Mouse (Mus musculus) lung, embryonic 15.5 days (tissue): ENCODE data around the gene Brd4. TPM values are rescaled to one million over a fixed set of nuclear protein-coding genes. Genes with fewer than 3 reads are reported as not detected.
A peak's percentile ranks its signal among the peaks of the same experiment; 100 is the strongest.

Source experiments
- ATAC-seq: fragments of 200-750 bp; cut with Nextera tagmentation; 2 replicates; pipeline ENCODE4 v1.8.0; 2017; ENCODE audit warnings: moderate number of reproducible peaks, borderline replicate concordance; ENCODE audit not compliant: low FRiP score, low TSS enrichment; ENCODE audit errors: extremely low read depth
- H3K27ac ChIP-seq: fragments of 300-500 bp; sonication (generic); 2 replicates; pipeline ENCODE4 v1.5.1; 2015; ENCODE audit warnings: moderate library complexity, mild to moderate bottlenecking, inconsistent platforms
- H3K27me3 ChIP-seq: fragments of 300-500 bp; sonication (generic); 2 replicates; pipeline ENCODE4 v1.6.1; 2015; ENCODE audit warnings: inconsistent platforms
- H3K36me3 ChIP-seq: fragments of 300-500 bp; sonication (generic); 2 replicates; pipeline ENCODE4 v1.6.1; 2015; ENCODE audit warnings: inconsistent platforms
- H3K4me1 ChIP-seq: fragments of 300-500 bp; sonication (generic); 2 replicates; pipeline ENCODE4 v1.6.1; 2015; ENCODE audit warnings: inconsistent platforms
- H3K4me2 ChIP-seq: fragments of 300-500 bp; sonication (generic); 2 replicates; pipeline ENCODE4 v1.6.1; 2015; ENCODE audit warnings: inconsistent platforms, mild to moderate bottlenecking, moderate library complexity
- H3K4me3 ChIP-seq: fragments of 300-500 bp; sonication (generic); 2 replicates; pipeline ENCODE4 v1.5.1; 2015; ENCODE audit warnings: mild to moderate bottlenecking, inconsistent platforms
- H3K9ac ChIP-seq: fragments of 300-500 bp; sonication (generic); 2 replicates; pipeline ENCODE4 v1.6.1; 2015; ENCODE audit warnings: inconsistent platforms
- H3K9me3 ChIP-seq: fragments of 300-500 bp; sonication (generic); 2 replicates; pipeline ENCODE4 v1.6.1; 2016; ENCODE audit warnings: inconsistent platforms
- WGBS: fragments of 180-500 bp; shearing (Covaris S2); methylation state at CpG from one replicate; pipeline ENCODE4 v1.1.7; 2015; 5-methylcytosine and 5-hydroxymethylcytosine counted together
- polyA plus RNA-seq: library from polyadenylated mRNA; unstranded; fragments of >200 nt; fragmentation: Nextera tagmentation; extraction: Ambion mirVana; gene quantifications from 2 replicates; pipeline ENCODE4 v1.2.1, GENCODE M21; 2015

Gene Brd4
- polyA plus RNA-seq, 1 experiment from 2014 or later, result 80.0 TPM

DNA sequence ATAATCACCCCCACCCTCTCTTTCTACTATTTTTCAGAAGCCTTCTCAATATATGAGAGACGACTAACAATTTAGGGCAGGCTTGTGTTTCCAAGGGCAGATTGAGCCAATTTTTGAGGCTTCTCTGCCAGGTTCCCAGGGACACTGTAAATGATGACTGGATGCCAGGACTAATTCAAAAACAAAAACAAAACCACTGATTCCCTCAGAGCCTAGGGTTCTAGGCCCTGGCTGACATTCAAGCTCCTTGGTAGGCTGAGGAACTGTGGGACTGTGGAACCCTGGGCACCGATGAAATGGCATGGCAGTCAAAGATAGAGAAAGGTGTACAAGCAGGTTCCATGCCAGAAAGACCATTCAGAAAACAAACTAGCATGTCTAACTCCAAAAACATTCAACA, 31.3 kb downstream of the Brd4 start:
- no peak for ATAC-seq
- Histone ChIP-seq H3K27me3 (no peaks in the 10 kb centered on the region), H3K36me3 (peaks cover 4% of the 10 kb centered on the region; the same call in 1 of the 2 replicates), H3K9me3 (no peaks in the 10 kb centered on the region), H3K4me1 (peaks cover 5% of the 10 kb centered on the region; the same call in 1 of the 2 replicates), H3K4me2 (no peak overlapping the region), H3K9ac (no peak overlapping the region), H3K4me3 (no peak overlapping the region), H3K27ac (no peak overlapping the region)
- 92% methylated on average over 2 of the region's 2 CpGs for WGBS

DNA sequence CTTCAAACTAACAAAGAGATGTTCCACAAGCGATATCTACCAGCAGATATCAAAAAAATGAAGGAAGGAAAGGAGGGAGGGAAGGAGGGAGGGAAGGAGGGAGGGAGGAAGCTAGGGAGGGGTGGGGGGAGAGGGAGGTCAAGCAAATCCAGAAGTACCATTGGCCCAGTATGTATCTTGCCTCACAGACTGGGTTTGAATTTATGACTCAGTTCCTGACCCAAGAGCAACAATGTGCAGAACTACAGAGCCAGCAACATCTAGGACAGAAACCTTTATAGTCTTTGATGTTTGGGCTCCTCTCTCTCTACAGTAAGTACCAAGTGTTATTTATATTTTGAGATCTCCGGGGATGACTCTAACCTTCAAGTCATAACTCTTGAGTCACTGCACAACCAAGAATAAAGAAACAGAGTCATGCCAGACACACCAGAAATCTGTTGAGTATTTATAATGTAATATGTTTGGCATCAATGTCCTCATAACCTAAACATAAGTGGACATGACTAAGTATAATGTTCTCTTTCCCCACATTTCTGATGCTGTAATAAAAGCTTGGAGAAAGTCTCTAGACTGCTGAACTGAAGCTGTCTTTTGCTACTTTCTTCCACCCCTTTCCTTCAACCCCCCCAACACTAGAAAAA, 32.6 kb downstream of the Brd4 start:
- Histone ChIP-seq H3K4me2 (no peak overlapping the region), H3K9ac (no peak overlapping the region), H3K36me3 (peaks cover 4% of the 10 kb centered on the region; the same call in 1 of the 2 replicates), H3K4me3 (no peak overlapping the region), H3K9me3 (no peaks in the 10 kb centered on the region), H3K27ac (no peak overlapping the region), H3K4me1 (peaks cover 8% of the 10 kb centered on the region), H3K27me3 (no peaks in the 10 kb centered on the region)
- 71% methylated on average over 2 of the region's 2 CpGs for WGBS
- ATAC-seq, result peak; percentile 75; the same call in 1 of the 2 replicates

DNA sequence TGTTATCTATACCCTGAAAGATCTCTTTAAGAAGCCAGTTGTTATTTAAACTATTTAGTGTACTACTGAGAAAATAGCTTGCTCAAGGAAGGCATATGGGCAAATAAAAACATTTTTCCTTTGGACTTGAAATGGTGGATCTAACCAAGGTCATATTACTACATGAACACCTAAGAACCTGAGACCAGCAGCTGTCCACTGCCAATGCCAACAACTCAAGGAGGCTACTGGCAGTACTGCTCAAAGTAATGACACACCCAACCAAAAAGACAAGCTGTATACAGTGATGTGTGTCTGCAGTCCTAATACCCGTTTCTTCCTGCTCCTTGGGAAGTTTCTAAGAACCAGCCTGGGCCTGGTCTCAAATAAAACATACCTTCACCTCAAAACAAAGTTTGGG, 34.5 kb downstream of the Brd4 start:
- no peaks in the 10 kb centered on the region for H3K9me3 ChIP-seq
- H3K27me3 ChIP-seq, result no peaks in the 10 kb centered on the region
- WGBS, result 100% methylated on average over 1 of the region's 1 CpGs
- H3K4me1 ChIP-seq, result peaks cover 21% of the 10 kb centered on the region
- H3K4me2 ChIP-seq, result no peak overlapping the region
- ATAC-seq, result no peak
- H3K4me3 ChIP-seq, result no peak overlapping the region
- peaks cover 4% of the 10 kb centered on the region; the same call in 1 of the 2 replicates for H3K36me3 ChIP-seq
- H3K9ac ChIP-seq, result no peak overlapping the region
- H3K27ac ChIP-seq, result no peak overlapping the region

DNA sequence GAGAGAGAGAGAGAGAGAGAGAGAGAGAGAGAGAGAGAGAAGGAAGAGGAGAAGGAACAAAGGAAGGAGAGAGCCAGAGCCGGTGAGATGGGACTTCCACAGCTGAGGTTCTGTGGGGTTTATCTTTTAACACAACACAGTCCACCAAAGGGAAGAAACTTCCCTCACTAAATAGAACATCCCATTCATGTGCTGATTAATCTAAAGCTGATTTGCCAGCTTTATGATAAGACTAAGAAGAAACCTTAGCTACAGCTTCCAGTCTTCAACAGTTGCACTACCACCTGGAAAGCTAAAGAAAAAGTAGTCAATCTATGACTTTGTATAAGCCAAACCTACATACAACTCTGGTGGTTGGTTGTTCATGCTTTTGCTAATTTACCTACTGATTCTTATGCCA, 36.3 kb downstream of the Brd4 start:
- H3K4me3 ChIP-seq, result no peak overlapping the region
- H3K36me3 ChIP-seq, result peaks cover 4% of the 10 kb centered on the region; the same call in 1 of the 2 replicates
- H3K9me3 ChIP-seq, result no peaks in the 10 kb centered on the region
- H3K27ac ChIP-seq, result no peak overlapping the region
- H3K4me2 ChIP-seq, result no peak overlapping the region
- H3K27me3 ChIP-seq, result no peaks in the 10 kb centered on the region
- no peak overlapping the region for H3K9ac ChIP-seq
- WGBS, result 100% methylated on average over 1 of the region's 1 CpGs
- H3K4me1 ChIP-seq, result peaks cover 19% of the 10 kb centered on the region
- no peak for ATAC-seq

DNA sequence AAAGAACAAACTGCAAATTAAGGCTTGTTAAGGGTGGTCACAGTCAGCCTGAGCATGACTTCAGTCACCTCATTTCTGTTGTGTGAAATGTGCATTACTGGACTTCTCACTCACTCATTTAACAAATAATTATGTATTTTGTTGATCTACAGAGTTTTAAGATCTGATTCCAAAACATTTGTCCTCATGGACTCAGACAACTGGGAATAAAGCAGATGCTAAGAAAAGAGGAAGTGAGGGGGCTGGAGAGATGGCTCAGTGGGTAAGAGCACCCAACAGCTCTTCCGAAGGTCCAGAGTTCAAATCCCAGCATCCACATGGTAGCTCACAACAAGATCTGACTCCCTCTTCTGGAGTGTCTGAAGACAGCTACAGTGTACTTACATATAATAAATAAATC, 36.9 kb downstream of the Brd4 start:
- 83% methylated on average over 1 of the region's 1 CpGs for WGBS
- Histone ChIP-seq H3K9ac (no peak overlapping the region), H3K9me3 (no peaks in the 10 kb centered on the region), H3K4me3 (no peak overlapping the region), H3K4me1 (peaks cover 17% of the 10 kb centered on the region), H3K27ac (no peak overlapping the region), H3K27me3 (no peaks in the 10 kb centered on the region), H3K4me2 (no peak overlapping the region), H3K36me3 (peaks cover 4% of the 10 kb centered on the region; the same call in 1 of the 2 replicates)
- ATAC-seq, result no peak

DNA sequence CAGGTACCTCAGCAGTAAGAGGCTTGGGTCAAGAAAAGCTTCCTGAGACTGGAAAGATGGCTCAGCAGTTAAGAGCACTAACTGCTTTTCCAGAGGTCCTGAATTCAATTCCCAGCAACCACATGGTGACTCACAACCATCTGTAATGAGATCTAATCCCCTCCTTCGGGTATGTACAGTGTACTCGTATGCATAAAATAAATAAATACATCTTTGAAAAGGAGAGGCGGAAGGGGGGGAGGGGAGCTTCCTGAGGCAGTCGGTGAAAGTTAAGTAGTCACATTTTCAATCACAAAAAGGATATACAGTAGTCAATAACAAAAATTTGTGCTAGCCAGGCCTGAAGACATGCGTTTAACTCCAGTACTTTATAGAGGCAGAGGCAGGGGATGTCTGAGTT, 38.4 kb downstream of the Brd4 start:
- H3K27ac ChIP-seq, result no peak overlapping the region
- 39% methylated on average over 5 of the region's 5 CpGs for WGBS
- H3K4me3 ChIP-seq, result no peak overlapping the region

DNA sequence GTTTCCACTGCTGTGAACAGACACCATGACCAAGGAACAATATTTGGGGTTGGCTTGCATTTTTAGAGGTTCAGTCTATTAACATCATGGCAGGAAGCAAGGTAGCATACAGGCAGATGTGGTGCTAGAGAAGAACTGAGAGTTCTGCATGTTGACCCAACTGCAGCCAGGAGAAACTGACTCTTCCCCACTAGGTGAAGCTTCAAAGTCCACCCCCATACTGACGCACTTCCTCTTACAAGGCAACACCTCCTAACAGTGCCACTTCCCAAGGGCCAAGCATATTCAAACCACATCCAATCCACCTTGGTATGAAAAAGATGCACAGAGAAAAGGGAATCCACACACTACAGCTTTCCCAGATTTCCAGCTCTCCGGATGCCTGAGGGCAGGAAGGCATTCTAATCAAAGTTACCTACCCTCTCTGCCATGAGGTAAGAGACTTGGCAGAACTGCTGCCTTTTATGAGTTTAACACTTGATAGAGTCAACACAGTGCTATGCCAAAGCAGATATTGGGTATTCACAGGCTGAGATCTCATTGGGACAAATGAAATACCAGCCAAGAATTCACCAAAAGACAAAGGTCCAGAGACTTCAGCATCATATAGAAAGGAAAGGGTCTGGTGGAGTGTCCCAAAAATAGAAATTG, 43.5 kb downstream of the Brd4 start:
- H3K9ac ChIP-seq, result no peak overlapping the region
- no peaks in the 10 kb centered on the region for H3K9me3 ChIP-seq
- H3K4me1 ChIP-seq, result peaks cover 5% of the 10 kb centered on the region
- H3K27me3 ChIP-seq, result no peaks in the 10 kb centered on the region
- no peak overlapping the region for H3K4me3 ChIP-seq
- H3K4me2 ChIP-seq, result no peak overlapping the region
- H3K36me3 ChIP-seq, result 0 out of 2 replicates have a peak, but pooled peaks cover 4% of the 10 kb centered on the region
- no peak; the same call in 1 of the 2 replicates for ATAC-seq
- no peak overlapping the region for H3K27ac ChIP-seq
- 85% methylated on average over 2 of the region's 2 CpGs for WGBS

More for the DNA sequence above, 38.4 kb downstream of the Brd4 start:
- Histone ChIP-seq H3K36me3 (peaks cover 8% of the 10 kb centered on the region; the same call in 1 of the 2 replicates), H3K9me3 (no peaks in the 10 kb centered on the region), H3K4me1 (peaks cover 17% of the 10 kb centered on the region), H3K4me2 (no peak overlapping the region), H3K27me3 (no peaks in the 10 kb centered on the region), H3K9ac (no peak overlapping the region)
- no peak for ATAC-seq

DNA sequence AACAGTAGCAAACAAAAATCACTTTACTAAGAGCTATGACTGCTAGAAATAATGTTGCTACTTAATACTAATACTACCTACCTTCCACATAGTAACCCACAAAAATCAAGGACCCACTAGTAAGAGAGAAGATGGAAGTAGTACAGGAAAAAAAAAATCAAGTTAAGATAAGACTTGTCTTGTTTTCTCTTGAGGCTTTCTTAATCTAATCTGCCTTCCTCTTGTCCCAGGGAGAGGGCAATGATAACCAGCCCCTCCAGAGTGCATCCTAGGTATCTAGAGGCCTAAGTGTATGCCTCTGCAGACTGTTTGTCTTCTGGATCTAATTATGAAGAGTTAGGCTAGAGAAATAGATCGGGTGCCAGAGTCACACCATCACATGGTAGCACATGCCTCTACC, 45.9 kb downstream of the Brd4 start:
- Histone ChIP-seq H3K9me3 (no peaks in the 10 kb centered on the region), H3K27me3 (no peaks in the 10 kb centered on the region), H3K4me3 (no peak overlapping the region), H3K27ac (no peak overlapping the region), H3K4me2 (no peak overlapping the region), H3K36me3 (0 out of 2 replicates have a peak, but pooled peaks cover 4% of the 10 kb centered on the region), H3K9ac (no peak overlapping the region), H3K4me1 (peaks cover 12% of the 10 kb centered on the region)
- ATAC-seq, result no peak
- 59% methylated on average over 1 of the region's 1 CpGs for WGBS

DNA sequence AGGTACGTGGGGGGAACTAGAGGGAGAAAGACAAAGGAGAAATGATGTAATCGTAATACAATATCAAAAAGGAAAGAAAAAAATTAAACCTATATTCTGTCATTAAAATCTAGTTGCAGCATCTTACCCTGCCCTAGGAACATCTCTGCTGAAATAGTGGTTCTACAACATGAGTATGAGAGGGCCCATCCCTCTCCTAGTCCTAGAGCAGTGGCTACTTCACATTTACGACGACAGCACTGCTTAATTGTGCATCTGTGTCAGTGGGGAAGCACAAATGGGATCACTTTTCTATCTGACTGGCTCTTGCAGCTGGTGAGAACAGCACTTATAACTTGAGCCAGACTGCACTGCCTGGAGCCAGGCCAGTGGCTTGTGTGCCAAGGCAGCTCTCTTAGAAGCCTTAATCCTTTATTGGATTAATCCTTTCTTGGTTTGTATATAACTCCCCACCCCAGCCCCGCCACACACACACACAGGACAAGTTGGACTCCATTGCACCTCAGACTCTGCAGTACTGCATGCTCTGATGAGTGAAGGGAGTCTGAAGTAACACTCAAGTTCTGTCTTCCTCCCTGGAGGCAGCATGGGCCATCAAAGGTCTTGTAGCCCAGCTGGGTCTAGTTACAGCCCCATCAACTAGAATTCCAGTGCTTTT, 48.9 kb downstream of the Brd4 start:
- Histone ChIP-seq H3K9ac (no peak overlapping the region), H3K4me1 (peaks cover 12% of the 10 kb centered on the region), H3K27ac (peak overlapping the region; percentile 69; the same call in 1 of the 2 replicates), H3K36me3 (no peaks in the 10 kb centered on the region), H3K4me2 (no peak overlapping the region), H3K9me3 (no peaks in the 10 kb centered on the region), H3K27me3 (no peaks in the 10 kb centered on the region), H3K4me3 (no peak overlapping the region)
- ATAC-seq, result peak; percentile 52; the same call in 1 of the 2 replicates
- 52% methylated on average over 5 of the region's 5 CpGs for WGBS

DNA sequence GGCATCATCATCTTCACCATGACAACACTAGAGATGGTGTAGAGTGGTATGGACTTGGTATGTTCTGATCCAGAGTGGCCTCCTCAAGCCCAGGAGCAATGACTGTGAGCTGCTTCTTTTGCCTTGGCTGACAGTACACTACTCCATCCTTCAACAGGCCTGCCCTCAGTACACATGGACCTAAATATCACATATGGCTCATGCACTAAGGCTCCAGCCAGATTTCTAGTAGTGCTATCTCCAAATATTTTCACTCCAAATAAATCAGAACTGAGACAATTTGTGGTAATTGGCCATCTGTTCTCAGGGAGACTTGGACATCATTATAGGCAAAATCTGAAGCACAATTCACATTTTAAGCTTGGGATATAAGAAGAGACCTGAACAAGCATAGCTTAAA, 51.3 kb downstream of the Brd4 start:
- H3K27ac ChIP-seq, result no peak overlapping the region
- H3K9ac ChIP-seq, result no peak overlapping the region
- H3K36me3 ChIP-seq, result peaks cover 16% of the 10 kb centered on the region
- ATAC-seq, result no peak
- H3K9me3 ChIP-seq, result no peaks in the 10 kb centered on the region
- peaks cover 12% of the 10 kb centered on the region for H3K4me1 ChIP-seq
- no peak overlapping the region for H3K4me3 ChIP-seq
- H3K4me2 ChIP-seq, result no peak overlapping the region
- no peaks in the 10 kb centered on the region for H3K27me3 ChIP-seq

DNA sequence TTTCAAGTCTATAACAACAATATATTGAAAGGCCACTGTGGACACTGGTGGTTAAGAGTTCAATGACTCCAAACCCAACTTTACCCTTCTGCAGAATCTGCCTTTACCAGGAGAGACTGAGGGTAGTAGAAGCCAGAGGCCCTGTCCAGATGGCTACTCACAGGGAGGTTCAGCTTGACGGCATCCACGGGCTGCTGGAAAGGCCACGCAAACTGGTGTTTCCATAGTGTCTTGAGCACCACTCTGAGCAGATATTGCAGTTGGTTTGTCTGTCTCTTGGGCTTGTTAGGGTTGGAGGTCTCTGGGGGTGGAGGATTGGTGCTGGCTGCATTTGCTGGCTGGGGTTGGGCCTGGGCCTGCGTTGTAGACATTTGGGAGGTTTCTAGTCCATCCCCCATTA, 55.3 kb downstream of the Brd4 start:
- H3K9me3 ChIP-seq, result no peaks in the 10 kb centered on the region
- no peak overlapping the region for H3K4me3 ChIP-seq
- H3K4me2 ChIP-seq, result no peak overlapping the region
- no peak overlapping the region for H3K27ac ChIP-seq
- H3K4me1 ChIP-seq, result 0 out of 2 replicates have a peak, but pooled peaks cover 1% of the 10 kb centered on the region
- 93% methylated on average over 4 of the region's 4 CpGs for WGBS
- ATAC-seq, result no peak
- peaks cover 53% of the 10 kb centered on the region for H3K36me3 ChIP-seq
- H3K27me3 ChIP-seq, result no peaks in the 10 kb centered on the region
- H3K9ac ChIP-seq, result no peak overlapping the region

DNA sequence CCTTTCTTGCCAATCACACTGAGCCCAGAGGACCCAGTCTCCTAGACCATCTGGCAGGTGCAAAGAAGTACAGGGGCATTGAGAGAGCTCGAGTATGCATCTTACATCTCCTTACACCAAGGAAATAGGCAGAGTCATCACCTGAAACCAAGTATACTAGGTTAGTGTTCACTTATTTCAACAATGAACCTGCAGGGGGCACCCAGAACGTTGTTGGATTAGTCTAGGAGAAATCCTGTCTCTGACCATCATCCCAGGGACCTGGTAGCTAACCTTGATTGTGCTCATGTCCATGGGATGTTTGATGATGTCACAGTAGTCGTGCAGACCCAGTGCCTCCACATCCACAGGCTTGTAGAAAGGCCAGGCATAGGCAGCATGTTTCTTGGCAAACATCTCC, 63.6 kb downstream of the Brd4 start:
- Histone ChIP-seq H3K36me3 (peaks cover 86% of the 10 kb centered on the region), H3K4me3 (no peak overlapping the region), H3K9me3 (no peaks in the 10 kb centered on the region), H3K9ac (no peak overlapping the region), H3K27me3 (no peaks in the 10 kb centered on the region), H3K4me1 (no peaks in the 10 kb centered on the region), H3K4me2 (no peak overlapping the region), H3K27ac (no peak overlapping the region)
- ATAC-seq, result no peak
- 64% methylated on average over 3 of the region's 3 CpGs for WGBS
